Mouse (Mus musculus) forebrain, postnatal 0 days (tissue): Measurements from ENCODE around the gene Htatip2. TPM values are rescaled to one million over a fixed set of nuclear protein-coding genes. Genes with fewer than 3 reads are reported as not detected.

Source experiments
- ATAC-seq: fragments of 200-750 bp; cut with Nextera tagmentation; 2 replicates; pipeline ENCODE4 v1.8.0; 2017; ENCODE audit warnings: mild to moderate bottlenecking, moderate library complexity
- DNase-seq: peaks from one replicate; pipeline ENCODE4 v3.0.0-alpha.2; 2015
- H3K27ac ChIP-seq: fragments of 300-500 bp; sonication (generic); 2 replicates; pipeline ENCODE4 v1.5.1; 2014; ENCODE audit warnings: low read depth, mild to moderate bottlenecking, antibody characterized with exemption, low read length, moderate library complexity, mixed read lengths
- H3K27me3 ChIP-seq: fragments of 300-500 bp; sonication (generic); 2 replicates; pipeline ENCODE4 v1.6.1; 2014; ENCODE audit warnings: mild to moderate bottlenecking, low read length, mixed read lengths; ENCODE audit not compliant: insufficient read depth
- H3K36me3 ChIP-seq: fragments of 300-500 bp; sonication (generic); 2 replicates; pipeline ENCODE4 v1.6.1; 2014; ENCODE audit warnings: mild to moderate bottlenecking, moderate library complexity; ENCODE audit not compliant: insufficient read depth
- H3K4me1 ChIP-seq: fragments of 300-500 bp; sonication (generic); 2 replicates; pipeline ENCODE4 v1.6.1; 2014; ENCODE audit warnings: antibody characterized with exemption; ENCODE audit not compliant: insufficient read depth
- H3K4me2 ChIP-seq: fragments of 300-500 bp; sonication (generic); 2 replicates; pipeline ENCODE4 v1.6.1; 2014; ENCODE audit warnings: low read depth, mild to moderate bottlenecking, moderate library complexity
- H3K4me3 ChIP-seq: fragments of 300-500 bp; sonication (generic); 2 replicates; pipeline ENCODE4 v1.5.1; 2014; ENCODE audit warnings: low read depth, low read length, mixed read lengths
- H3K9ac ChIP-seq: fragments of 300-500 bp; sonication (generic); 2 replicates; pipeline ENCODE4 v1.6.1; 2014; ENCODE audit warnings: mild to moderate bottlenecking
- H3K9me3 ChIP-seq: fragments of 300-500 bp; sonication (generic); 2 replicates; pipeline ENCODE4 v1.6.1; 2016; ENCODE audit warnings: low read length
- CTCF ChIP-seq: sonication (generic); IDR thresholded peaks from 2 replicates; pipeline ENCODE4 v1.5.1; 2016; ENCODE audit warnings: antibody characterized with exemption, control low read depth, low read depth
- WGBS: fragments of 180-500 bp; shearing (Covaris S2); extraction: QIAGEN DNeasy Blood & Tissue Kit; methylation state at CpG from one replicate; pipeline ENCODE4 v1.1.7; 2014; 5-methylcytosine and 5-hydroxymethylcytosine counted together
- polyA plus RNA-seq: library from polyadenylated mRNA; unstranded; fragments of >200 nt; fragmentation: Nextera tagmentation; extraction: Ambion mirVana; gene quantifications from 2 replicates; pipeline ENCODE4 v1.2.1, GENCODE M21; 2015
- total RNA-seq: library from RNA; depleted of rRNA; stranded (reverse); fragments of >200 nt; gene quantifications from 2 replicates; pipeline ENCODE4 v1.2.3, GENCODE M21; 2014

Htatip2 gene
- total and polyA plus RNA-seq, 2 experiments from 2014 or later: 1.1 to 5.5 TPM

- no peak overlapping the region for H3K4me2 ChIP-seq
- H3K9me3 ChIP-seq: no peaks in the 10 kb centered on the region
- H3K4me3 ChIP-seq: no peak overlapping the region
- H3K27ac ChIP-seq: no peak overlapping the region
- peaks cover 30% of the 10 kb centered on the region; the same call in 1 of the 2 replicates for H3K36me3 ChIP-seq
- H3K4me1 ChIP-seq: no peaks in the 10 kb centered on the region
- no peak for ATAC-seq
- no peak for TF ChIP-seq CTCF
- DNase-seq: no peak
- no peak overlapping the region for H3K9ac ChIP-seq
- H3K27me3 ChIP-seq: no peaks in the 10 kb centered on the region
- 70% methylated on average over 3 of the region's 3 CpGs for WGBS
Measured at GRCm38 (mm10) chr7:49805618-49806017, 46.7 kb downstream of the Htatip2 start.

DNA sequence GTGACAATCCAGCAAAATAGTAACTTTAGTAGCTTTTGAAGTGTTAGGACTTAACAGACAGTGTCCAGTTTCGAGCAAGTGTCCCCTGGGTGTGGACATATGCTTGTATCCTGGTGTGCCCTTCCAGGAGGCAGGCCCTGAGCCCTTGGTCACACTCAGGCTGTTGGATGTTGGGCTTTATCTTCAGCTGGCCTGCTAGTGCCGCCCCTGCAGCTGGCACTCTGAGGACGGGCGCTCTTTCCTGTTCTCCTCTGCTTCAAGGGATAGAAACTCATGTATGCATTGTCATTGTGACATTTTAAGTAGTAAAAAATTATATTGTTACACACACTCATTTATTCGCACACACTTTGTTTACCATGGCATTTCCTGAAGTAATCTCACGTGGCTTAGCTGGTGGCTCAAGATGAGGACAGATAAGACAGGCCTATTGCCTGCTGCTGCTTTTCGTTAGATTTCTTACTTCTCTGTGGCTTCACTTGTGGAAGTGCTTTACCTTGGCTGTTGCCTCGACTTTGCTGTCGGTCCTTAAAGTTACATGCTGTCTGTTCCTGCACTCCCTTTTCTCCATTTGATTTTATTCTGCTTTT, 48.3 kb downstream of the Htatip2 start:
- 89% methylated on average over 9 of the region's 9 CpGs for WGBS
- no peak for ATAC-seq
- Histone ChIP-seq H3K4me3 (no peak overlapping the region), H3K9me3 (no peaks in the 10 kb centered on the region), H3K9ac (no peak overlapping the region), H3K27ac (no peak overlapping the region), H3K36me3 (peaks cover 18% of the 10 kb centered on the region; the same call in 1 of the 2 replicates), H3K27me3 (no peaks in the 10 kb centered on the region), H3K4me2 (no peak overlapping the region), H3K4me1 (no peaks in the 10 kb centered on the region)
- TF ChIP-seq CTCF: no peak
- no peak for DNase-seq

DNA sequence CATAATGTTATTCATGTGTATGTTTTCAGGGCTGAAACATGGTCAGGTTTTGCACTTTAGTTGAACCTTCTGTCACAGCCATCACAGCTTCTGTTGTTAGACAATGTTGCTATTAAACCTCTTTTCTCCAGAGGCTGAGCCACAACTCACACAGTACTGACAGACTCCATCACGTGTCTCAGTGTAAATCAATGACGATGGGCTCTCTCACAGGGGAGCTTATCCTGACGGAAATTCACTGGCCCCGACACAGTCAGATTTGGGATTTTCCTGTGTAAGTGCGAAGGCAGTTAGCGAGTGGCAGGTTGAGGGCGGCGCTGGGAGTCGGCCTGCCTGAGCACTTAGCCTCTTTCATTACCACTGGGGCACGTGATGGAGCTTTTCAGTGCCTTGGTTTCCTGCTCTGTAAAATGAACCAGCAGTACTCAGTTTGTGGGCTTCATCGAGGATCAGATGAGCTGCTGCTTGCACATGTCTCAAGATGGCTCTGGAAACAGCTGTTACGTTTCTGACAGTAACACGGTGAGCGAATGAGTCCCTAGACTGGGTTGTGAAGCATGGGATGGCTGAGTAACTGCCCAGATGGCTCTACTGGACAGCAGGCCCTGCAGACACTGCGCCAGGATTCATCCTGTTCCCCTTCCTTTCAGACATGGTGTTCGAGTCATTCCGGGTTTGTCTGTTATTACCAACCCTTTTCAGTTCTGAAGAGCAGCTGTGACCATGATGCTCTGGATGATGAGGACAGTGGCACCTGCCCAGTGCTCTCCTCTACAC, 49.1 kb downstream of the Htatip2 start:
- DNase-seq: no peak

DNA sequence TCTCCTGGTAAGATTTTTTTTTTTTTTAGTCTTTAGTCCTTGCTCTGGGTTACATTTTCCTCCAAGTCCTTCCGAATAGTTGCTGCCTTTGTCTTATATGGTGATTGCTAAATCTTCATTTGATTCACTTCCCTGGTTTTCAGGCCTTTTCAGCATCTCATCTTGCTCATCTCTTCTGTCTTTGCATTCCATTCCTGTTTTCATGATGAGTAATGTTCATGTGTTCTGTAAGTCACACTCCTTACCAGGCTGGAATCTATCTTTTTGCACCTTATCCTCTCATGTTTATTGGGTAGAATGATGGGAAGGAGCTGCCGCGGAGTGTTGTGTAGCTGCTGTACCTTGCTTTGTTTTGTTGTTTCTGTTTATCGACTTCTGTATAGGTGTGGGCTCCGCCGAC, 50.2 kb downstream of the Htatip2 start:
- no peaks in the 10 kb centered on the region for H3K4me1 ChIP-seq
- no peak overlapping the region for H3K9ac ChIP-seq
- TF ChIP-seq CTCF: no peak
- H3K9me3 ChIP-seq: no peaks in the 10 kb centered on the region
- H3K27ac ChIP-seq: no peak overlapping the region
- 90% methylated on average over 6 of the region's 6 CpGs for WGBS
- ATAC-seq: no peak
- H3K27me3 ChIP-seq: no peaks in the 10 kb centered on the region
- DNase-seq: no peak
- H3K4me3 ChIP-seq: no peak overlapping the region
- H3K4me2 ChIP-seq: no peak overlapping the region
- peaks cover 18% of the 10 kb centered on the region; the same call in 1 of the 2 replicates for H3K36me3 ChIP-seq

More for the DNA sequence above, 49.1 kb downstream of the Htatip2 start:
- H3K36me3 ChIP-seq: peaks cover 18% of the 10 kb centered on the region; the same call in 1 of the 2 replicates
- TF ChIP-seq CTCF: no peak
- no peak overlapping the region for H3K27ac ChIP-seq
- WGBS: 86% methylated on average over 17 of the region's 17 CpGs
- H3K4me1 ChIP-seq: no peaks in the 10 kb centered on the region
- no peak overlapping the region for H3K4me3 ChIP-seq
- no peaks in the 10 kb centered on the region for H3K9me3 ChIP-seq
- no peaks in the 10 kb centered on the region for H3K27me3 ChIP-seq
- no peak overlapping the region for H3K9ac ChIP-seq
- H3K4me2 ChIP-seq: no peak overlapping the region
- ATAC-seq: no peak

GRCm38 (mm10) chr7:49809562-49809961, 50.6 kb downstream of the Htatip2 start:
- WGBS: 58% methylated on average over 3 of the region's 3 CpGs
- H3K27me3 ChIP-seq: no peaks in the 10 kb centered on the region
- no peak for DNase-seq
- H3K9me3 ChIP-seq: no peaks in the 10 kb centered on the region
- TF ChIP-seq CTCF: no peak
- H3K4me1 ChIP-seq: no peaks in the 10 kb centered on the region
- peaks cover 18% of the 10 kb centered on the region; the same call in 1 of the 2 replicates for H3K36me3 ChIP-seq
- H3K27ac ChIP-seq: no peak overlapping the region
- H3K4me3 ChIP-seq: no peak overlapping the region
- no peak for ATAC-seq
- H3K4me2 ChIP-seq: no peak overlapping the region
- no peak overlapping the region for H3K9ac ChIP-seq

DNA sequence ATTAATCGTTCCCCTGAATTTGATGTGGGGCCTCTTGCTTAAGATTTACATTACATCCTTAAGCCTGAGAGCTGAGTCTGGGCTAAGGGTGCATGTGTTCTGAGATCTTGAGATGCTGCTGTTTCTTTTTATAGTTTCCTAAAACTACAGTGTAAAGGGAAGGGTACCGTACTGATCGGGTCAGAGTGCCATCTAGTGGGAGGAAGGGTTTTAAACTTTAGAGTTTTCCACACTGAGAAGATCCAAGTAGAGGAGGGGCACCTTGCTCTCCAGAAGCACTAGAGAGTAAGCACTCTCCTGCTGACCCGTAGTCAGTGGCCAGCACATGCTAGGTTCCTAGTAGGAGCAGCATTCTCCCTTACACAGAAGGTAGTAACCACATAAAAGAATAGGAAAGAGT, 52.4 kb downstream of the Htatip2 start:
- Histone ChIP-seq H3K4me1 (no peaks in the 10 kb centered on the region), H3K9ac (no peak overlapping the region), H3K4me3 (no peak overlapping the region), H3K9me3 (no peaks in the 10 kb centered on the region), H3K27ac (no peak overlapping the region), H3K4me2 (no peak overlapping the region), H3K27me3 (no peaks in the 10 kb centered on the region), H3K36me3 (peaks cover 18% of the 10 kb centered on the region; the same call in 1 of the 2 replicates)
- WGBS: 50% methylated on average over 4 of the region's 4 CpGs
- peak; percentile 62 for TF ChIP-seq CTCF
- DNase-seq (peak; percentile 40), ATAC-seq (peak; percentile 82)

DNA sequence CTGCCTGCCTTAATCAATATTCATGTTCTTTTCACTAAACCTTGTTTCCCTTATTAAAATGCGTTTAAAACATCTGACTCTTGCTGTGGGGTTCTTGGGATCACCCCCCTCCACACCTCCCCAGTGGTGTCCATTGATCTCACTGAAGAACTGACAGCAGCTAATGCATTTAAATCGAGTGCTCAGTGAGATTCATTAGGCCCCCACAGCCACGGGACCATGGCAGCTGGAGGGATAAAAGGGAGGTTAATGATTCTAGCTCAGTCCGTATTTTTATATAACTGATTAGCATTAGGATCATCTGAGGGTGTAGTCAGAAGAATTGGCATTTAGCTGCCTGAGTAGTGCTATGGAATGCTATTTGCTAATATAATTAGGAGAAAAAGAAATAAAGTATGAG, 60.5 kb downstream of the Htatip2 start:
- Histone ChIP-seq H3K9me3 (no peaks in the 10 kb centered on the region), H3K36me3 (peaks cover 10% of the 10 kb centered on the region; the same call in 1 of the 2 replicates), H3K4me1 (no peaks in the 10 kb centered on the region), H3K27ac (no peak overlapping the region), H3K4me2 (no peak overlapping the region), H3K27me3 (no peaks in the 10 kb centered on the region), H3K9ac (no peak overlapping the region), H3K4me3 (no peak overlapping the region)
- DNase-seq (no peak), ATAC-seq (no peak)
- TF ChIP-seq CTCF: no peak
- 16% methylated on average over 4 of the region's 4 CpGs for WGBS
